Mouse (Mus musculus): ENCODE measurements around the gene Kctd17.

DNA sequence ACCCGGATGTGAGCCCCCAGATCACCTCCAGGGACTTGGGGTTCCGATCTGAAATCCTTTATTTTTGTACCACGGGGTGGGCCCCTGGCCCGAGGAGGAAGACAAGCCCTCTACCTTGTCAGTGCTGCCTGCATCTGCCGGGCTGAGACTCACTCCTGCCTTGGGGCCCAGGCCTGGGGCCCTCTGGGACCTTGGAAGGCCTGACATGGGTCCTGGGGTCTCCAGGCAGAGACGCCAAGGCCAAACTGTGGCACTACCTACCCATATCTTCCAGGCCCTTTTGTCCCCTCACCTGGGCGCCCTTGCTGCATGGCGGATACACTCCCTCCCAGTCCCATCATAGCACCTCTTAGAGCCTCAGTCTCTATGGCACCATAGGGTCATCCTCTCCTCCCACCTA lies 10.1 kb downstream of the Kctd17 start:
- no peak for TF ChIP-seq CTCF (IDR thresholded peaks at IDR 0.05; ENCODE audit: low read depth)
- no peak for TF ChIP-seq EP300 (IDR thresholded peaks at IDR 0.05; ENCODE audit: low read depth)
